Comparison of ENCODE assay signal across 8 mouse cellular contexts in genomic region chr11:62744103-62744502, GRCm38 (mm10). TPM values are rescaled to one million over a fixed set of nuclear protein-coding genes. Genes with fewer than 3 reads are reported as not detected.
DNase-seq lines count a peak whose midpoint lies in the region; ATAC-seq and TF ChIP-seq lines count a peak whose summit lies in the region.
"Had no signal": no experiment of that assay in that cellular context is flagged by ENCODE, and none has a peak within 500 bp of the region (broad histone marks: within the 10 kb centered on the region; RNA-seq: fewer than 3 reads in every experiment).

No protein-coding gene starts in this region.

- 44% methylated on average over 5 of the region's 5 CpGs for WGBS in embryonic facial prominence, embryonic 14.5 days
- 43% methylated on average over 5 of the region's 5 CpGs for WGBS in lung, embryonic 16.5 days

- no peak overlapping the region for H3K4me3 ChIP-seq in G1E (ENCODE audit: low read depth, low read length)
- H3K4me3 ChIP-seq in embryonic facial prominence, embryonic 14.5 days (ENCODE audit: low read depth, low read length) = no peak overlapping the region
- no peak overlapping the region for H3K4me3 ChIP-seq in lung, embryonic 16.5 days (ENCODE audit: low read length)
- H3K4me3 ChIP-seq: limb, embryonic 12.5 days had no signal

- H3K4me2 ChIP-seq in embryonic facial prominence, embryonic 14.5 days (ENCODE audit: low read depth, low read length) = no peak overlapping the region
- H3K4me2 ChIP-seq in lung, embryonic 16.5 days (ENCODE audit: low read depth, low read length) = no peak overlapping the region
- H3K4me2 ChIP-seq: limb, embryonic 12.5 days had no signal

- H3K4me1 ChIP-seq in G1E (ENCODE audit: insufficient read depth, low read depth, low read length) = no peaks in the 10 kb centered on the region
- H3K4me1 ChIP-seq in embryonic facial prominence, embryonic 14.5 days (ENCODE audit: control insufficient read depth, insufficient read depth, low read length) = peaks cover 6% of the 10 kb centered on the region
- peaks cover 11% of the 10 kb centered on the region for H3K4me1 ChIP-seq in lung, embryonic 16.5 days (replicated peaks; ENCODE audit: control insufficient read depth, insufficient read depth, low read length)

- peak; percentile 87 for TF ChIP-seq CTCF in G1E (IDR thresholded peaks at IDR 0.05; ENCODE audit: low read depth, low read length)

- no peak for ATAC-seq in G1E (ENCODE audit: extremely low read depth, insufficient number of reproducible peaks, low FRiP score, poor library complexity, severe bottlenecking)
- ATAC-seq in embryonic facial prominence, embryonic 14.5 days (ENCODE audit: low read depth) = no peak
- peak; percentile 54; the same call in 1 of the 2 replicates for ATAC-seq in lung, embryonic 16.5 days (ENCODE audit: low read depth)

- DNase-seq in G1E (ENCODE audit: low spot score) = peak; percentile 48
- peak; percentile 71 to 77 for DNase-seq in adrenal gland, postnatal 36 days
- DNase-seq in embryonic facial prominence, embryonic 14.5 days (ENCODE audit: low spot score) = peak; percentile 59
- DNase-seq in heart, postnatal 14 days = peak; percentile 68 to 80
- peak; percentile 76 for DNase-seq in layer of hippocampus, adult 11-12 months (ENCODE audit: low spot score)
- DNase-seq in right cerebral cortex, postnatal 10 days (ENCODE audit: low spot score in 2 of 2) = peak; percentile 71 to 83

- intact Hi-C loops in heart, postnatal 14 days (cut with DNase I) = loop anchor here (10.0 kb wide), 1 partner anchor 421 kb away; no protein-coding TSS in a partner anchor

- no peaks in the 10 kb centered on the region for H3K9me3 ChIP-seq in G1E (replicated peaks)
- H3K9me3 ChIP-seq in embryonic facial prominence, embryonic 14.5 days (ENCODE audit: control insufficient read depth, low read length) = no peaks in the 10 kb centered on the region
- H3K9me3 ChIP-seq in lung, embryonic 16.5 days (ENCODE audit: control insufficient read depth, low read length) = no peaks in the 10 kb centered on the region
- H3K9me3 ChIP-seq: limb, embryonic 12.5 days had no signal

- H3K36me3 ChIP-seq in G1E (replicated peaks) = no peaks in the 10 kb centered on the region
- no peaks in the 10 kb centered on the region for H3K36me3 ChIP-seq in embryonic facial prominence, embryonic 14.5 days (ENCODE audit: control insufficient read depth, insufficient read depth, low read length)
- no peaks in the 10 kb centered on the region for H3K36me3 ChIP-seq in lung, embryonic 16.5 days (ENCODE audit: control insufficient read depth, insufficient read depth, low read length)
- H3K36me3 ChIP-seq: limb, embryonic 12.5 days had no signal

- no peak overlapping the region for H3K27ac ChIP-seq in embryonic facial prominence, embryonic 14.5 days (replicated peaks; ENCODE audit: low read depth, low read length)
- no peak overlapping the region for H3K27ac ChIP-seq in lung, embryonic 16.5 days (ENCODE audit: low read length)
- H3K27ac ChIP-seq: limb, embryonic 12.5 days had no signal

- H3K27me3 ChIP-seq in G1E (ENCODE audit: insufficient read depth, low read length) = peaks cover 9% of the 10 kb centered on the region; the same call in 1 of the 2 replicates
- H3K27me3 ChIP-seq in embryonic facial prominence, embryonic 14.5 days (replicated peaks; ENCODE audit: control insufficient read depth, insufficient read depth, low read length) = peaks cover 18% of the 10 kb centered on the region
- peaks cover 6% of the 10 kb centered on the region for H3K27me3 ChIP-seq in lung, embryonic 16.5 days (ENCODE audit: control insufficient read depth, insufficient read depth, low read depth, low read length)

- no peak overlapping the region for H3K9ac ChIP-seq in embryonic facial prominence, embryonic 14.5 days (ENCODE audit: low read depth, low read length)
- H3K9ac ChIP-seq in lung, embryonic 16.5 days (ENCODE audit: low read length) = no peak overlapping the region
- H3K9ac ChIP-seq: limb, embryonic 12.5 days had no signal

RNA-seq across cellular contexts. Expression of gene Gm10428, which starts 8.8 kb away (rescaled TPM):
- total RNA-seq in G1E (2014; fragmentation: Nextera tagmentation) (not detected in 2 replicates), G1E (2017) (not detected in 2 replicates)
- not detected in 2 replicates for polyA plus RNA-seq in G1E (2012)
- total RNA-seq in adrenal gland, postnatal 36 days (2021) = not detected
- not detected in 2 replicates for polyA plus RNA-seq in embryonic facial prominence, embryonic 14.5 days (2014; fragmentation: Nextera tagmentation; extraction: Ambion mirVana)
- not detected for total RNA-seq in heart, postnatal 14 days (2021)
- not detected in 2 replicates for polyA plus RNA-seq in lung, embryonic 16.5 days (2015; fragmentation: Nextera tagmentation; extraction: Ambion mirVana)
- polyA plus RNA-seq: limb, embryonic 12.5 days had no signal

RNA-seq across cellular contexts. Expression of gene Zfp287, which starts 12.4 kb away (rescaled TPM):
- total RNA-seq in G1E (2014; fragmentation: Nextera tagmentation) (not detected in 2 replicates), G1E (2017) (0.17 and 0.22 TPM in 2 replicates)
- polyA plus RNA-seq in G1E (2012) = not detected in 2 replicates
- 1 to 10 TPM; 3.2 to 3.8 TPM for total RNA-seq in adrenal gland, postnatal 36 days (2021)
- polyA plus RNA-seq in embryonic facial prominence, embryonic 14.5 days (2014; fragmentation: Nextera tagmentation; extraction: Ambion mirVana) = 7.7 and 7.8 TPM in 2 replicates
- 1 to 10 TPM; 2.8 to 3.0 TPM for total RNA-seq in heart, postnatal 14 days (2021)
- 5.4 and 5.8 TPM in 2 replicates for polyA plus RNA-seq in lung, embryonic 16.5 days (2015; fragmentation: Nextera tagmentation; extraction: Ambion mirVana)

RNA-seq across cellular contexts. Expression of gene Zfp286, which starts 45.2 kb away (rescaled TPM):
- not detected in 2 replicates for total RNA-seq in G1E (2014; fragmentation: Nextera tagmentation)
- total RNA-seq in G1E (2017) = 1.1 and 1.6 TPM in 2 replicates
- polyA plus RNA-seq in G1E (2012) = not detected in 2 replicates
- total RNA-seq in adrenal gland, postnatal 36 days (2021) = 1 to 10 TPM; 1.8 to 2.3 TPM
- polyA plus RNA-seq in embryonic facial prominence, embryonic 14.5 days (2014; fragmentation: Nextera tagmentation; extraction: Ambion mirVana) = 17.8 and 26.7 TPM in 2 replicates
- 1 to 10 TPM; 1.0 to 1.4 TPM for total RNA-seq in heart, postnatal 14 days (2021)
- 14.8 and 14.9 TPM in 2 replicates for polyA plus RNA-seq in lung, embryonic 16.5 days (2015; fragmentation: Nextera tagmentation; extraction: Ambion mirVana)
